Mouse (Mus musculus) liver, embryonic 16.5 days (tissue): ENCODE results near the gene Tbcd. TPM values are rescaled to one million over a fixed set of nuclear protein-coding genes. Genes with fewer than 3 reads are reported as not detected.

Experiments used
- ATAC-seq: fragments of 200-750 bp; cut with Nextera tagmentation; 2 replicates; pipeline ENCODE4 v1.8.0; 2017; ENCODE audit warnings: low read depth, mild to moderate bottlenecking, moderate number of reproducible peaks, moderate library complexity
- H3K27ac ChIP-seq: fragments of 300-500 bp; sonication (generic); 2 replicates; pipeline ENCODE4 v1.5.1; 2014; ENCODE audit warnings: mild to moderate bottlenecking, low read length
- H3K27me3 ChIP-seq: fragments of 300-500 bp; sonication (generic); 2 replicates; pipeline ENCODE4 v1.6.1; 2014; ENCODE audit warnings: low read depth, low read length, mixed read lengths; ENCODE audit not compliant: control insufficient read depth, insufficient read depth
- H3K36me3 ChIP-seq: fragments of 300-500 bp; sonication (generic); 2 replicates; pipeline ENCODE4 v1.6.1; 2014; ENCODE audit warnings: mild to moderate bottlenecking; ENCODE audit not compliant: control insufficient read depth, insufficient read depth
- H3K4me1 ChIP-seq: fragments of 300-500 bp; sonication (generic); 2 replicates; pipeline ENCODE4 v1.6.1; 2014; ENCODE audit warnings: low read depth, low read length, mixed read lengths; ENCODE audit not compliant: control insufficient read depth
- H3K4me2 ChIP-seq: fragments of 300-500 bp; sonication (generic); 2 replicates; pipeline ENCODE4 v1.6.1; 2014; ENCODE audit warnings: low read depth, low read length, mixed read lengths
- H3K4me3 ChIP-seq: fragments of 300-500 bp; sonication (generic); 2 replicates; pipeline ENCODE4 v1.5.1; 2014; ENCODE audit warnings: low read depth, mild to moderate bottlenecking, low read length
- H3K9ac ChIP-seq: fragments of 300-500 bp; sonication (generic); 2 replicates; pipeline ENCODE4 v1.6.1; 2014; ENCODE audit warnings: low read depth, low read length
- H3K9me3 ChIP-seq: fragments of 300-500 bp; sonication (generic); replicated peaks from 2 replicates; pipeline ENCODE4 v1.6.1; 2016; ENCODE audit warnings: low read length; ENCODE audit not compliant: control insufficient read depth
- WGBS: fragments of 180-500 bp; shearing (Covaris S2); extraction: QIAGEN DNeasy Blood & Tissue Kit; methylation state at CpG from one replicate; pipeline ENCODE4 v1.1.7; 2014; ENCODE audit not compliant: insufficient replicate concordance; 5-methylcytosine and 5-hydroxymethylcytosine counted together
- polyA plus RNA-seq: library from polyadenylated mRNA; unstranded; fragments of >200 nt; fragmentation: Nextera tagmentation; extraction: Ambion mirVana; gene quantifications from 2 replicates; pipeline ENCODE4 v1.2.1, GENCODE M21; 2015

Gene Tbcd
- polyA plus RNA-seq, 1 experiment from 2014 or later = 21.4 TPM

DNA sequence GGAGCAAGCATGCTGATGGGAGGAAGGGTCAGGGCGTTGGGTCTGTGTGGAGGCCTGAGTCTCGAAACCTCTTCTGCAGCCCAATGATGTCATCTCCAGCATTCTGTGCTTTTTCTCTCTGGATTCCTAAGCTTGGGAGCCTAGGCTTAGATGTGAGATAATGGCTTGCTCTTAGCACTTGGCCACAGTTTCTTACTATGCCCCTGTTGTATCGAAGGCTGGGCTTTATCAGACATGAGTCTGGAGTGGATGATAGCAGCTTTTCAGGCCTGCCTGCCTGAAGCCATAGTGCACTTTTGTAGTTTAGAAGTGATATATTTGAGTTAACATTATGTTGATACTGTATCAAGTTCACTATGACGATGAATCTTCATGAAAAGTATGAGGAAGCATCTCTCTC, 49.8 kb downstream of the Tbcd start:
- H3K4me1 ChIP-seq = no peaks in the 10 kb centered on the region; the same call in none of the 2 replicates
- ATAC-seq = no peak
- H3K36me3 ChIP-seq = peaks cover 19% of the 10 kb centered on the region
- no peak overlapping the region for H3K27ac ChIP-seq
- H3K4me3 ChIP-seq = no peak overlapping the region
- H3K4me2 ChIP-seq = no peak overlapping the region
- 61% methylated on average over 4 of the region's 4 CpGs for WGBS
- H3K9me3 ChIP-seq = no peaks in the 10 kb centered on the region
- H3K27me3 ChIP-seq = no peaks in the 10 kb centered on the region
- H3K9ac ChIP-seq = no peak overlapping the region

DNA sequence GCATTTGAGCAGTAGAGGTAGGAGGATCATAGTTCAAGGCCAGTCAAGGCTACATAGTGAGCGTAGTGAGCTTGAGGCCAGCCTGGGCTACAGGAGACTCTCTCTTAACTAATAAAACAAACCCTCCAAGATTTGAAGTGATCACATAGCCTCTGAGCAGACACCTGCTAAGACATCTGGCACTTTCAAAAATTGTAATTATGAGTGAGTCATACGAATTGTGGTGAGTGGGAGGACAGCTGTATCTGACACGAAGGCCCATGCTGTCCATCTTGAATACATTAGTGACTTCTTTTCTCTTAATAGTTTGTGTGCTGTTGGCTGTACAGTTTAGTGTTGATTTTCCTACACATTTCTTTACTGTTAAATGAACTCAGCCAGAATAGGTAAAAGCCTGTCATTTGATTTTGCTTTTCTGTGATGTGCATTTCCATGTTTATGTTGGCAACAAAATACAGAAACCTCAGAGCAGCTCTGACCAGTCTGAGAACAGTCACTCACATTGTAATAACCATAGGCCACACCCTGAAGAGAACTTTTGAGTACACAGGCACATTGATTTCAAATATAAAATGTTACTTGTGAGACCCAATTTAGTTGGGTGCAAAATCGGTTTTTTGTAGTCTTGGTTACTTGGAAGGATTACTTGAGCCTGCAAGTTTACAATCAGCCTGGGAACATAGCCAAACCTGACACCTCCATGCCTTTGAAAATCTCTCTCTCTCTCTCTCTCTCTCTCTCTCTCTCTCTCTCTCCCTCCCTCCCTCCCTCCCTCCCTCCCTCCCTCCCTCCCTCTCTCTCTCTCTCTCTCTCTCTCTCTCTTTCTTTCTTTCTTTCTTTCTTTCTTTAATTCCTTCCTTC, 50.5 kb downstream of the Tbcd start:
- Histone ChIP-seq H3K9me3 (no peaks in the 10 kb centered on the region), H3K4me3 (no peak overlapping the region), H3K9ac (no peak overlapping the region), H3K4me1 (no peaks in the 10 kb centered on the region; the same call in none of the 2 replicates), H3K27me3 (no peaks in the 10 kb centered on the region), H3K4me2 (no peak overlapping the region), H3K27ac (no peak overlapping the region), H3K36me3 (peaks cover 17% of the 10 kb centered on the region)
- ATAC-seq = no peak
- 69% methylated on average over 4 of the region's 4 CpGs for WGBS

DNA sequence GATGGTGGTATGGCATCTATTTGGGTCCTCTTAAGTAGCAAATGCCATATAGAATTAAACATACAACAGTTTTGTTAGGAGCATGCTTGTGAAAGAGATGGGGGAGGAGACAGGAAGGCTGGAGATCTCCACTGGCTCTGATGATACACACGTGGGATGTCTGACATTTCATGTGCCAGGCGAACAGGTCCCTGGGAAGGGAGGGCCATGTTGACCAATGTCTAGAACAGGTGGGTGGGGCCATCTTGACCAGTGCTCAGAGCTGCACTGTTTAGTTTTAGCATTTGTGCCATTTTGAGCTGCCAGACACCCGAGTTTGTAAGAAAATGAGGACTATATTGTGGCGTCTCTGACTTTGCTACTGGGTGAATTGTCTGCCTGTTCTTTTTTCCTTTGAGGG, 56.7 kb downstream of the Tbcd start:
- Histone ChIP-seq H3K36me3 (peaks cover 11% of the 10 kb centered on the region), H3K27ac (no peak overlapping the region), H3K4me1 (peaks cover 2% of the 10 kb centered on the region), H3K9ac (no peak overlapping the region), H3K4me3 (no peak overlapping the region), H3K27me3 (no peaks in the 10 kb centered on the region), H3K9me3 (no peaks in the 10 kb centered on the region), H3K4me2 (no peak overlapping the region)
- ATAC-seq = no peak
- 67% methylated on average over 4 of the region's 4 CpGs for WGBS

DNA sequence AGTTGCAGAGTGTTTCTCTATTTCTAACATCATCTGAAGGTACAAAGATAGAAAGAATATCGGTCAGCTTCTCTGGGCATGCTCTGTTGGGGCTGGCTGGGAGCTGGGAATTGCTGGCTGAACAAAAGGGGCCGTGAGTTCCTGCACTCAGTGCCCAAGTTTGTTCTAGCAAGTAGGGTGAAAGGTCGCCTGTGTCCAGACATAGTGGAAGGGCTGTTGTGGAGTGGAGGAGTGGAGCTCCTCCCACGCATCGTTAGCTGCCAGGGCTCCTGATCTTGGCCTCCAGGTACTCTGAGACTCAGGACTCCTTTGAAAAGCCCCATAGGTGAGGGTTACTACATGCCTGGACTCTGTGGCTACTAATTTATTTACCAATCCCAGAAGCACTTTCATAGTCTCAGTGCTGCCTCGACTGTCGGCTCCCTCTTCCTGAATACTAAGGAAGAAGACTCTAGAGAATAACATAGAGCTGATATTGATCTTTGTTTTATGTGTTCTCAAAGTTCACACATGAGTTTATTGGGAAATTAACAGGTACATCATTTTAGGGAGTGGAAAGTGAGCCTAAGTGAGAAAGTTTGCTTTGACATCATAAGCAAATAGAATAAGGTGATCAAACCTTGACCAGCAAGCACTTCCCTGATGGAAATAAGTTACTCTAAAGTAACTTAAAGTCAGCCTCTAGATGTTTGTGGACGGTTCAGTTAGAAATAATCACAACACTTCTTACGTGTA, 58.9 kb downstream of the Tbcd start:
- H3K9ac ChIP-seq = no peak overlapping the region
- WGBS = 67% methylated on average over 9 of the region's 9 CpGs
- H3K9me3 ChIP-seq = no peaks in the 10 kb centered on the region
- peaks cover 4% of the 10 kb centered on the region for H3K36me3 ChIP-seq
- peak; percentile 53 for ATAC-seq
- no peak overlapping the region for H3K4me2 ChIP-seq
- 0 out of 2 replicates have a peak overlapping the region, but pooled peaks have one; percentile 21 for H3K27ac ChIP-seq
- H3K4me3 ChIP-seq = no peak overlapping the region
- H3K4me1 ChIP-seq = peaks cover 2% of the 10 kb centered on the region
- H3K27me3 ChIP-seq = no peaks in the 10 kb centered on the region

DNA sequence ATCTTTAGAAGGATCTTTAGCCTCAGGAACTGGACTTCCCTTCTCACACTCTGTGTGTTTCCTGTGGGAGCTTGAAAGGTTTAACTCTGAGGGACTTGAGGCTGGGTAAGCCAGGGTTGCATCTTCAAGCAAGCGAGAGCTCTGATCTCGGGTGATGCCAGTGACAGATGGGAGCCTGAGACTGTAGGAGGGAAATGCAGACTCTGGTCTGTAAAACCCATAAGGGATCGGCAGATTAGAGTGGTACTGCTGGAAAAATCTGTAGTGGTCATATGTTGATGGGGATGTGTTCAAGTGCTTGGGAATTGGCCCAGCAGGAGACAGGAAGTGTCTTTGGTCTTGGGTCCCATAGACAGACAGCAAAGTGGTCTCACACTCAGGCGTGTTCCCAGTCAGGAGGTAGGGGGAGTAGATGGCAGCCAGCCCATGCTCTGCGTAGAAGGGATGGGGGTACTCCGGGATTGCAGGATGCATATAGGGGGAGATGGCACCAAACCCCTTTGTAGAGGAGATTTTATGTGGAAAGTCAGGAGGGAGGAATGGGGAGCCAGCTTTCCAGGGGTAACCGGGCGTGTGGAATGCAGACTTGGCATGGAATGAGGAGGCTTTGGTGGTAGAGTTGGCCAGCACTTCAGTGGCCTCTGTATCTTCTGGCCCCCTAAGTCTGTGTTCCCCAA, 61.3 kb downstream of the Tbcd start:
- WGBS = 81% methylated on average over 8 of the region's 8 CpGs
- no peaks in the 10 kb centered on the region for H3K9me3 ChIP-seq
- H3K4me1 ChIP-seq = peaks cover 6% of the 10 kb centered on the region

DNA sequence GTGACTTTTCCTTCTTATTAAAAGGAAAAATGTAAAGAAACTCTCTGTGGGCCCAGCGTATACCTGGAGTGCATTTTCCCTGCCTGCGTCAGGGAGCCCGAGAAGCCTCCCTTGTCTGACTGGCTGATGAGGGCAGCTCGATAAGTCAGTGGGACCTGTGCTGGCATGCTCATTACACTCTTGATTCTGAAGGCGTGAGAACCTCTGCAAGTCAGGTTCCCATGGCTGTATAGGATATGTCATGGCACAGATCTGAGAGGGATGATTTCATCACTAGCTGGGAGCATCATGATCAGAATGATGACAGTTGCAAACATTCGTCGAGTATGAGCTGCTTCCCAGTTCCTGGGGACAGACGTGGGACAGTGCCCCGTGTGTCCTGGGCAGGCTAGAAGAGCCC, 64.2 kb downstream of the Tbcd start:
- H3K4me3 ChIP-seq = no peak overlapping the region
- ATAC-seq = no peak
- H3K4me2 ChIP-seq = no peak overlapping the region
- H3K4me1 ChIP-seq = peaks cover 17% of the 10 kb centered on the region
- WGBS = 86% methylated on average over 9 of the region's 9 CpGs
- no peaks in the 10 kb centered on the region for H3K27me3 ChIP-seq
- H3K9me3 ChIP-seq = no peaks in the 10 kb centered on the region
- H3K36me3 ChIP-seq = no peaks in the 10 kb centered on the region; the same call in 1 of the 2 replicates
- H3K27ac ChIP-seq = no peak overlapping the region
- H3K9ac ChIP-seq = no peak overlapping the region

More for the DNA sequence above, 61.3 kb downstream of the Tbcd start:
- Histone ChIP-seq H3K4me3 (no peak overlapping the region), H3K4me2 (no peak overlapping the region), H3K9ac (no peak overlapping the region), H3K27me3 (no peaks in the 10 kb centered on the region), H3K36me3 (no peaks in the 10 kb centered on the region; the same call in 1 of the 2 replicates), H3K27ac (no peak overlapping the region)
- ATAC-seq = no peak

DNA sequence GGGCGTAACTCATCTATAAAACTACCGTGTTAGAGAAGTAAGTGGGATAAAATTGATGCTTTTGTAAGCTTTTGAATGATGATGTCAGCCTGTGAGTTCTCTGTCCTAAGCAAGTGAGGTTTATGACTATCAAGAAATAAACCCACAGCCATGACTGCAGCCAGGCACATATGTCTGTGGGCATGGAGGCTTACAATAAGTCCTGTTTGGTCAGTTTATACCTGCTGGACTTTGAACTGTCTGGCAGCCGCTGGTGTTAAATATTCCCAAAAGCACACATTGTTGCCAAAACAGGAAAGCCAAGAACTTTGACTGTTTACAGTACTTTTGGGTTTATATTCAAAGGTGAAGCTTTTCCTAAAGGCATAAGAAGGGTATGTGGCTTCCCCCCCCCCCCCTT, 65.2 kb downstream of the Tbcd start:
- no peak overlapping the region for H3K4me3 ChIP-seq
- peak; percentile 42; the same call in 1 of the 2 replicates for ATAC-seq
- H3K27me3 ChIP-seq = no peaks in the 10 kb centered on the region
- H3K9me3 ChIP-seq = no peaks in the 10 kb centered on the region
- H3K27ac ChIP-seq = 0 out of 2 replicates have a peak overlapping the region, but pooled peaks have one; percentile 26
- H3K4me1 ChIP-seq = peaks cover 17% of the 10 kb centered on the region
- H3K36me3 ChIP-seq = no peaks in the 10 kb centered on the region; the same call in 1 of the 2 replicates
- no peak overlapping the region for H3K9ac ChIP-seq
- H3K4me2 ChIP-seq = peak overlapping the region; percentile 24; the same call in 1 of the 2 replicates
- WGBS = 79% methylated on average over 3 of the region's 3 CpGs

DNA sequence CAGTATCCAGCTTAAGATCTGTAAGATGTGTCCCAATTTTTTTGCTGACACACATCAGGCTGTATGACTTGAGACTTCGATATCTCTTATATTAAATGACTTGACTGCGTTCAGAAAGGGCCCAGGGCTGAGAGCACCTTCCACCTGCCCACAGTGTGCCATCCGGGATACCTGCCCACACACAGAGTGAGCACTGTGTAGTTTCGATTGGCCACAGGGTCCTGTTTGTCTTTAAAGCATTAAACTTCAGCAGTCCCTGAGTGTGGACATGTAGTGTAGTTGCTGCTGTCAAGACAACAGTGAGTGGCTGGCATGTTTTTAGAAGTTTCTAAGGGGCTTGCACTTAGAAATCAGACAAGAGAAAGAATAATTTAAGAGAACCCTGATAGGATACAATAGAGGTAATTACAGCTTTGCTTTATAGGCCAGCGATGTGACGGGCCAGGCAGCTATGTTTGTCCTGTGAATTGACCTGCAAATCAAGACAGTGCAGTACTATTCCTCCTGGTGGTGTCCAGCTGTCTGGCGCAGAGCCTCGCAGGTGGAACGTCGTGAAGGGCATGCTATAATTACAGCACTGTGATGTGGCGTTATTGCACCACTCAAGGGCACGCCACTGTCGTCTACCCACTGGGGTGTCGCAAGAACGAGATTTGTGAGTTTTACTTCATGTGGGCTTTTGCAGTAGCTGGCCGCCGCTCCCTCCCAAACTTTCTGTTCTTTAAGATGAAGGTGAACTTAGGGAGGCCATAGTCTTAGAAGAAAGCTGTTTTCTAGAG, 66.1 kb downstream of the Tbcd start:
- Histone ChIP-seq H3K4me2 (peak overlapping the region; percentile 24), H3K27ac (peak overlapping the region; percentile 71), H3K9ac (no peak overlapping the region), H3K4me3 (peak overlapping the region; percentile 17; the same call in 1 of the 2 replicates), H3K27me3 (no peaks in the 10 kb centered on the region), H3K9me3 (no peaks in the 10 kb centered on the region), H3K36me3 (no peaks in the 10 kb centered on the region; the same call in 1 of the 2 replicates), H3K4me1 (peaks cover 17% of the 10 kb centered on the region)
- WGBS = 74% methylated on average over 17 of the region's 17 CpGs
- peak; percentile 43; the same call in 1 of the 2 replicates for ATAC-seq
